ENCODE assay signal across 13 mouse cellular contexts in the genomic region with DNA sequence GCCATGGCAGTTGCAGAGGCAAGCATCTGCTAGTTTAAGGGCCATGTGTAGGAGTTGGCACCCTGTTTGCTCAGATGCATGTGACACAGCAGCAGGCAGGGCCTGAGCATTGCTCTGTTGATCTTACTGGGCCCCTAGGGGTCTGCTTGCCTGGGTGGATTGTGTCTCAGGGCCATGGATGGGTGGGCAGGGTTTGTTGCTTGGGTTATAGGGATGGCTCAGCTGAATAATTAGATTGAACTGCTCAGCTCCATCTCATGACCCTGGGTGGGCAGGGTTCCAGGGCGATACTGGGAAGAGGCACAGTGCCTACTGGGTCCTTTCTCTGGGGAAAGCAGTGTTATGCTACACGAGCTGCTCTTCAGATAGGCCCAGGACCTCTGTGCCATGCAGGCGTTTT.
DNase-seq lines count a peak whose midpoint lies in the region; ATAC-seq and TF ChIP-seq lines count a peak whose summit lies in the region.
"Had no signal": no experiment of that assay in that cellular context is flagged by ENCODE, and none has a peak within 500 bp of the region (broad histone marks: within the 10 kb centered on the region; RNA-seq: fewer than 3 reads in every experiment).

No protein-coding gene starts in this region.

- no peak overlapping the region for H3K4me2 ChIP-seq in hindbrain, embryonic 11.5 days (replicated peaks; ENCODE audit: low read depth, low read length)
- no peak overlapping the region for H3K4me2 ChIP-seq in midbrain, postnatal 0 days (ENCODE audit: low read depth, low read length, poor library complexity, severe bottlenecking)
- H3K4me2 ChIP-seq in hindbrain, embryonic 15.5 days = no peak overlapping the region
- H3K4me2 ChIP-seq in neural tube, embryonic 15.5 days = no peak overlapping the region
- H3K4me2 ChIP-seq: heart, embryonic 13.5 days; limb, embryonic 12.5 days had no signal

- TF ChIP-seq CTCF in midbrain, postnatal 0 days (IDR thresholded peaks at IDR 0.05) = no peak

- no peaks in the 10 kb centered on the region for H3K9me3 ChIP-seq in hindbrain, embryonic 10.5 days
- no peaks in the 10 kb centered on the region for H3K9me3 ChIP-seq in hindbrain, embryonic 11.5 days (ENCODE audit: control insufficient read depth, low read length)
- H3K9me3 ChIP-seq in midbrain, embryonic 10.5 days (replicated peaks) = no peaks in the 10 kb centered on the region
- no peaks in the 10 kb centered on the region for H3K9me3 ChIP-seq in midbrain, postnatal 0 days (ENCODE audit: low read length)
- no peaks in the 10 kb centered on the region for H3K9me3 ChIP-seq in hindbrain, embryonic 15.5 days
- no peaks in the 10 kb centered on the region for H3K9me3 ChIP-seq in neural tube, embryonic 15.5 days (replicated peaks)
- H3K9me3 ChIP-seq: heart, embryonic 13.5 days; limb, embryonic 12.5 days had no signal

- H3K9ac ChIP-seq in hindbrain, embryonic 11.5 days (ENCODE audit: low read depth, low read length) = no peak overlapping the region
- no peak overlapping the region for H3K9ac ChIP-seq in midbrain, postnatal 0 days (replicated peaks; ENCODE audit: low read length, poor library complexity, severe bottlenecking)
- no peak overlapping the region for H3K9ac ChIP-seq in hindbrain, embryonic 15.5 days
- no peak overlapping the region for H3K9ac ChIP-seq in neural tube, embryonic 15.5 days (replicated peaks)
- H3K9ac ChIP-seq: heart, embryonic 13.5 days; limb, embryonic 12.5 days had no signal

- no peak for ATAC-seq in hindbrain, embryonic 11.5 days (ENCODE audit: low FRiP score)
- ATAC-seq in midbrain, postnatal 0 days (ENCODE audit: low FRiP score) = no peak; the same call in 1 of the 2 replicates
- 0 out of 2 replicates have a peak, but pooled peaks have one; percentile 59 for ATAC-seq in hindbrain, embryonic 15.5 days (ENCODE audit: low FRiP score, low read depth)
- ATAC-seq in neural tube, embryonic 15.5 days (ENCODE audit: low FRiP score) = peak; percentile 38; the same call in 1 of the 2 replicates

- H3K4me3 ChIP-seq in hindbrain, embryonic 10.5 days = no peak overlapping the region
- no peak overlapping the region for H3K4me3 ChIP-seq in hindbrain, embryonic 11.5 days (ENCODE audit: low read depth, low read length)
- H3K4me3 ChIP-seq in midbrain, embryonic 10.5 days = no peak overlapping the region
- no peak overlapping the region for H3K4me3 ChIP-seq in midbrain, postnatal 0 days (ENCODE audit: low read depth, low read length)
- no peak overlapping the region for H3K4me3 ChIP-seq in hindbrain, embryonic 15.5 days
- H3K4me3 ChIP-seq in neural tube, embryonic 15.5 days (replicated peaks) = no peak overlapping the region
- H3K4me3 ChIP-seq: heart, embryonic 13.5 days; limb, embryonic 12.5 days had no signal

- H3K4me1 ChIP-seq in hindbrain, embryonic 10.5 days (replicated peaks) = 0 out of 2 replicates have a peak, but pooled peaks cover 3% of the 10 kb centered on the region
- H3K4me1 ChIP-seq in hindbrain, embryonic 11.5 days (replicated peaks; ENCODE audit: control insufficient read depth, insufficient read depth, low read length) = no peaks in the 10 kb centered on the region
- no peaks in the 10 kb centered on the region; the same call in 1 of the 2 replicates for H3K4me1 ChIP-seq in midbrain, embryonic 10.5 days
- peaks cover 5% of the 10 kb centered on the region; the same call in 1 of the 2 replicates for H3K4me1 ChIP-seq in midbrain, postnatal 0 days (ENCODE audit: insufficient read depth, low read length)
- H3K4me1 ChIP-seq in hindbrain, embryonic 15.5 days (replicated peaks) = 0 out of 2 replicates have a peak, but pooled peaks cover under 1% of the 10 kb centered on the region
- peaks cover 8% of the 10 kb centered on the region; the same call in 1 of the 2 replicates for H3K4me1 ChIP-seq in neural tube, embryonic 15.5 days
- H3K4me1 ChIP-seq: limb, embryonic 12.5 days had no signal

- no peaks in the 10 kb centered on the region for H3K36me3 ChIP-seq in hindbrain, embryonic 10.5 days
- H3K36me3 ChIP-seq in hindbrain, embryonic 11.5 days (ENCODE audit: control insufficient read depth, insufficient read depth, low read length) = no peaks in the 10 kb centered on the region
- H3K36me3 ChIP-seq in midbrain, embryonic 10.5 days = no peaks in the 10 kb centered on the region
- H3K36me3 ChIP-seq in midbrain, postnatal 0 days (ENCODE audit: insufficient read depth, low read length) = no peaks in the 10 kb centered on the region
- H3K36me3 ChIP-seq in hindbrain, embryonic 15.5 days = no peaks in the 10 kb centered on the region
- no peaks in the 10 kb centered on the region for H3K36me3 ChIP-seq in neural tube, embryonic 15.5 days
- H3K36me3 ChIP-seq: heart, embryonic 13.5 days; limb, embryonic 12.5 days had no signal

- H3K27me3 ChIP-seq in hindbrain, embryonic 10.5 days (ENCODE audit: insufficient read depth, poor library complexity, severe bottlenecking) = peaks cover 9% of the 10 kb centered on the region; the same call in 1 of the 2 replicates
- no peaks in the 10 kb centered on the region for H3K27me3 ChIP-seq in hindbrain, embryonic 11.5 days (ENCODE audit: control insufficient read depth, insufficient read depth, low read length)
- H3K27me3 ChIP-seq in midbrain, embryonic 10.5 days (ENCODE audit: low read depth, poor library complexity, severe bottlenecking) = peaks cover 10% of the 10 kb centered on the region; the same call in 1 of the 2 replicates
- no peaks in the 10 kb centered on the region for H3K27me3 ChIP-seq in midbrain, postnatal 0 days (ENCODE audit: insufficient read depth, low read length)
- H3K27me3 ChIP-seq in hindbrain, embryonic 15.5 days = no peaks in the 10 kb centered on the region
- no peaks in the 10 kb centered on the region for H3K27me3 ChIP-seq in neural tube, embryonic 15.5 days (replicated peaks)
- H3K27me3 ChIP-seq: heart, embryonic 13.5 days; limb, embryonic 12.5 days had no signal

- 0 out of 2 replicates have a peak overlapping the region, but pooled peaks have one; percentile 40 for H3K27ac ChIP-seq in hindbrain, embryonic 10.5 days
- no peak overlapping the region for H3K27ac ChIP-seq in hindbrain, embryonic 11.5 days (ENCODE audit: low read depth, low read length)
- H3K27ac ChIP-seq in midbrain, embryonic 10.5 days (replicated peaks) = peak overlapping the region; percentile 28
- no peak overlapping the region for H3K27ac ChIP-seq in midbrain, postnatal 0 days (ENCODE audit: low read depth, low read length)
- H3K27ac ChIP-seq in hindbrain, embryonic 15.5 days (replicated peaks) = 0 out of 2 replicates have a peak overlapping the region, but pooled peaks have one; percentile 3
- no peak overlapping the region for H3K27ac ChIP-seq in neural tube, embryonic 15.5 days (replicated peaks)
- H3K27ac ChIP-seq: heart, embryonic 13.5 days; limb, embryonic 12.5 days had no signal

- DNase-seq in hindbrain, embryonic 10.5 days (ENCODE audit: low spot score) = no peak
- DNase-seq in hindbrain, embryonic 11.5 days (ENCODE audit: low spot score) = no peak
- DNase-seq in midbrain, embryonic 10.5 days (ENCODE audit: low spot score) = no peak
- DNase-seq in midbrain, postnatal 0 days (ENCODE audit: low spot score) = no peak
- no peak for DNase-seq in urinary bladder, adult 2 months (ENCODE audit: low spot score)
- DNase-seq: adrenal gland, postnatal 14 days; cerebellum, postnatal 25 days; gastrocnemius, postnatal 25 days; lung, postnatal 14 days had no signal

- WGBS in hindbrain, embryonic 10.5 days = 74% methylated on average over 3 of the region's 3 CpGs
- WGBS in hindbrain, embryonic 11.5 days = 80% methylated on average over 3 of the region's 3 CpGs
- WGBS in midbrain, embryonic 10.5 days = 67% methylated on average over 3 of the region's 3 CpGs
- WGBS in midbrain, postnatal 0 days = 63% methylated on average over 3 of the region's 3 CpGs
- WGBS in hindbrain, embryonic 15.5 days = 61% methylated on average over 3 of the region's 3 CpGs
- WGBS in neural tube, embryonic 15.5 days = 42% methylated on average over 3 of the region's 3 CpGs

Comparison
In these comparisons a context has a peak if more than half of its experiments do, and no peak if none do; other contexts are left out.
1. H3K27ac ChIP-seq: peak in hindbrain, embryonic 10.5 days (single experiment), midbrain, embryonic 10.5 days (single experiment) and hindbrain, embryonic 15.5 days (single experiment); none in hindbrain, embryonic 11.5 days (single experiment), midbrain, postnatal 0 days (single experiment) and neural tube, embryonic 15.5 days (single experiment).
2. ATAC-seq: peak in hindbrain, embryonic 15.5 days (single experiment) and neural tube, embryonic 15.5 days (single experiment); none in hindbrain, embryonic 11.5 days (single experiment) and midbrain, postnatal 0 days (single experiment).